Mouse (Mus musculus): ENCODE data around the gene Oaz2.

Oaz2 gene

GRCm38 (mm10) chr9:65667701-65668100 lies at the start of gene Oaz2:
Gene Oaz2 (plus strand): TSS chr9:65668001.
- no peak for DNase-seq (ENCODE audit: low spot score)

- DNase-seq (ENCODE audit: low spot score) = no peak
These were observed 48.5 kb upstream of the Oaz2 start for GRCm38 (mm10) chr9:65619311-65619710.

DNA sequence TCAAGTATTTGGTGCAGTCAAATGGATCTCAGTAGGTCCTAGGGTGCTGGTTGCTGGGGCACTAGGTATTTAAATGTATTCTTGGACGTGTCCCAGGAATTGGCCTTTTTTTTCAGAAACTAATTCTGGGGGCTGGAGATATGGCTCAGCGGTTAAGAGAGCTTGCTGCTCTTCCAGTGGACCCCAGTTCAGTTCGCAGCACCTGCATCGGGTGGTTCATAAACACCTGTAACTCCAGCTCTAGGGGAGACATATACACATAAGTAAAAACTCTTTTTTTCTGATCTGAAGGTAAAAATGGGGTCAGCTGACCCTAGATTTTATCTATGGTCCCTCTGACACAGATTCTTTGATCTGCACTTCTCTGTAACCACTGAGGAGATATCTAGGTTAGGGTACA lies 46.6 kb upstream of the Oaz2 start:
- no peak for DNase-seq (ENCODE audit: low spot score)

- DNase-seq (ENCODE audit: low spot score) = no peak
These were observed 46.1 kb upstream of the Oaz2 start for GRCm38 (mm10) chr9:65621666-65622065.

DNA sequence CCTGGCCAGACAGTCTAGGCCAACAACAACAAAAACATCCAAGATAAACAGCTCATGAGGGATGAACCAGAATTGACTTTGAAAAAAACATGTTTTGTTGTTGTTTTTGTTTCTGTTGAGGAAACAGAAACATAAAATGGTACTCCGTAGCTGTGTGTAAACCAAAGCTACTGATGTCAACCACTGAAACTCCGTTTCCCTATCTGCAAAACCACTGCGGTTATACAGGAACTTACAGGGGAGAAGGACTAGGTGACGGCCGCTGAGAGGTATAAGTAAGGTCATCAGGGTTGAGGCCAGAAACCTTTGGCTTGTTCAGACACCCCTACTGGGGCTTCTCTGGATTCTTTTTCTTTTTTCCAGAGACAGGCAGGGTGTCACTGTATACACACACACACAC lies 45.0 kb upstream of the Oaz2 start:
- no peak for DNase-seq (ENCODE audit: low spot score)

GRCm38 (mm10) chr9:65624266-65624665 lies 43.5 kb upstream of the Oaz2 start:
- no peak for DNase-seq (ENCODE audit: low spot score)

- DNase-seq (ENCODE audit: low spot score) = peak; percentile 30
These were observed 38.6 kb upstream of the Oaz2 start, which contains the start of gene Rbpms2 for GRCm38 (mm10) chr9:65629025-65629766. Gene Rbpms2 (plus strand): TSS chr9:65629648.

GRCm38 (mm10) chr9:65629767-65630630 lies 37.8 kb upstream of the Oaz2 start:
- peak; percentile 63 for DNase-seq (ENCODE audit: low spot score)

DNA sequence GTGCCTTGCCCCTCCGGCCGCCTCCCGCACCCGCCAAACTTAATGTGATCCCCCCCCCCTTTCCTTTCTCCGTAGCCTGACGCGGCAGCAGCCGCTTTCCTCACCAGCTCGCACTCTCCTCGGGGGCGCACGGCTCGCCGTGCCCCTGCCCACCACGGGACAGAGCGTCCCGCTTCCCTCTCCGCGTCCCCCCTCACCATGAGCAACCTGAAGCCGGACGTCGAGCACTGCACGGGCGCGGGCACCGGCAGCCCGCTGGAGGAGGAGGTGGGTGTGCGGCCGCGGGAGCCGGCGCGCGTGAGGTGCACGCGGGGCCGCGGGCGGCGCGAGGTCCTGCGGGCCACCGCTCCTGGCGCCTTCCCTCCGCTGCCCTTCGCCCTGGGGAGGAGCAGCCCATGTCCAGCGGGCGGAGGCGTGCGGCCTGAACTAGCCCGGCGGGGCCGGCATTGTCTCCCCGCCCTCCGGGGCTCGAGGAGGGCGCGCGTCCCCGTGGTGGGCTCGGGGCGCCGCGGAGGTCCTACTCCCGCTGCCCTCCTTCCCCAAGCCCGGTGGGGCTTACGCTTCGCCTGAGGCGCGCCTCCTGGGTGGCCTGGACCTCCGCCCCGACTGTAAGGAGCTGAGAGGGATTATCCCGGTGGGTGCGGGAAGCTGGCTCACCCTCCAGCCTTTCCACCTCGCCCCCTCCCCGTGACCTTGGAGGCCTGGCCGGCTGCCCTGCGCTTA lies 37.0 kb upstream of the Oaz2 start:
- DNase-seq (ENCODE audit: low spot score) = peak; percentile 56

DNA sequence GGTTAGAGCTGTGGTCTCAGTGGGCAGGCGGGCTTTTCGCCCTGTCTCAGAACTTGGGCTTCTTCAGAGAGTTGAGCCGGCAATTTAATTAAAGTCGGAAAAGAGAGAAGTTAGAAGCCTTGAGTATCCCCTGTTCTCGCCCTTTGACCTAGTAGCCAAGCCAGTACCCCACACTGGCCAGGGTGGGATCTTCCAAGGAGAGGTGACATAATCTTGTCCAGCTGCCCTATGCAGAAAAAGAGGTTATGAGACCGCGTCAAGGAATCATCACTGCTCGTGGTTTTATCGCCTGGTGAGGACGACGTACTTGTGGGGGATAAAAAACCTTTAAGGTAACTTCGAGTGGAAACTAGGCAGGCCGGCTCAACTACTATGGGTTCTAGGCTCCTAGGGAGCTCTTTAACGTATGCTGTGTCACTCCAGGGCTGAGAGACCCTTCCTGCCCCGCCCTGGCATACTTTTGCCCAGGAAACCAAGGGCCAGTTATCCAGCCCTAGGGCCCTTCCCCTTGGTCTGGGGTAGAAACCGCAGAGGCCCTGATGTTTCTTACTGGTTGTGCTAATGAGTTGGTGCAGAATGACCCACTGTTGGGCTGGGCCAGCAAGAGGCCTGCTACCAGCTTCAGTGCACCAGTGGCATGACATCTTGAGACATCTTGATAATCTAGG lies 36.3 kb upstream of the Oaz2 start:
- peak; percentile 17 for DNase-seq (ENCODE audit: low spot score)

DNA sequence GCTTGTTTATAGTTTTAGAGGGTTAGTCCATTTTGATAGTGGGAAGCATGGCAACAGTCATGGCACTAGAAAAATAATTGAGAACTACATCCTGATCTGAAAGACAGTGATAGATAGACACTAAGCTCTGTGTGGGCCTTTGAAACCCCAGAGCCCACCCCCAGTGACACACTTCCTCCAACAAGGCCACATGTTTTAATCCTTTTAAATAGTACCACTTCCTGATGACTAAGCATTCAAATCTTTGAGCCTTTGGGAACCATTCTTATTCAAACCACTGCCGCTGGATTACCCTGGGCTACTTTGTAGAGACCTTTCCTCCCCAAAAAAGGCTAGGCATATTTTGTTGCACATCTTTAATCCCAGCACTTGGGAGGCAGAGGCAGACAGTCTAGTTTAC lies 32.0 kb upstream of the Oaz2 start:
- no peak for DNase-seq (ENCODE audit: low spot score)

- no peak for DNase-seq (ENCODE audit: low spot score)
These were observed 30.9 kb upstream of the Oaz2 start for GRCm38 (mm10) chr9:65636926-65637325.

- DNase-seq (ENCODE audit: low spot score) = no peak
These were observed 28.7 kb upstream of the Oaz2 start for GRCm38 (mm10) chr9:65639065-65639464.

GRCm38 (mm10) chr9:65640838-65641410 lies 26.9 kb upstream of the Oaz2 start:
- peak; percentile 78 for DNase-seq (ENCODE audit: low spot score)

- DNase-seq (ENCODE audit: low spot score) = peak; percentile 25
These were observed 26.3 kb upstream of the Oaz2 start for GRCm38 (mm10) chr9:65641446-65642052.

GRCm38 (mm10) chr9:65642546-65642945 lies 25.3 kb upstream of the Oaz2 start:
- no peak for DNase-seq (ENCODE audit: low spot score)

DNA sequence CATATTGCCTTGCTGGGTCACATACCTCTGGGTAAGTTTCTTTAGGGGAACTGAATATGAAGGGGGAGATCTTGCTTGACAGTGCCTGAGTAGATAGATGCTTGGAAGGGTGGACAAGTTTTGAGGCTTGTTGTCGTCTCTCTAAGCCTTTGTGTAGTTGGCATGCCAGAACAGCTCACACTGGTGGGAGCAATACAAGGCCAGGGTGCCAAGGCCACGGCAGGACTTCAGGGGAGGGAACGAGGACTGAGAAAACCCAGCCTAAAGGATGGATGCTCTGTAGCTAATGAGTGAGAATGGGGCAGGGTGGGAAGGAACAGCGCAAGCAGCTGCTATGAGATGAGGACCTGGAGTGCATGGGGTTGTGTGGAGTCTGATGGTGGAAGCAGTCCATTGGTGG lies 22.8 kb upstream of the Oaz2 start:
- no peak for DNase-seq (ENCODE audit: low spot score)

DNA sequence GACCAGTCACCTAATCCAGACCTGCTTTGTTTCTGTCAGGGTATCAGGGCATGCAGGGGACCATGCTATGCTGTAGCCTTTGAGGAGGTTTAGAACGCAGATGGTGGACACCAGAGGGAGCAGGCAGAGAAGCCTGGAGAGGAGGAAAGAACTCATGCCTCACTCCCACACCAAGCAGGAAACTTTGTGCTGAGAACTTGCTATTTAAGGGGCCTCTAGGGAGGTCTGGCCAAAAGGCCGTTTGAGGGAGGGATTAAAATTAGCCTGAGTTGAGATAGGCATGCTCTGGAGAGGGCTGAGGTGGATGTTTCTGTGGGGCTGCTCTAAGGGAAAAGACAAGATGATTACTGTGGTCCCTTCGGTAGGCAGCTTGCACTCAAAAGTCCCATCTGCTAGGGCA lies 21.8 kb upstream of the Oaz2 start:
- no peak for DNase-seq (ENCODE audit: low spot score)

DNA sequence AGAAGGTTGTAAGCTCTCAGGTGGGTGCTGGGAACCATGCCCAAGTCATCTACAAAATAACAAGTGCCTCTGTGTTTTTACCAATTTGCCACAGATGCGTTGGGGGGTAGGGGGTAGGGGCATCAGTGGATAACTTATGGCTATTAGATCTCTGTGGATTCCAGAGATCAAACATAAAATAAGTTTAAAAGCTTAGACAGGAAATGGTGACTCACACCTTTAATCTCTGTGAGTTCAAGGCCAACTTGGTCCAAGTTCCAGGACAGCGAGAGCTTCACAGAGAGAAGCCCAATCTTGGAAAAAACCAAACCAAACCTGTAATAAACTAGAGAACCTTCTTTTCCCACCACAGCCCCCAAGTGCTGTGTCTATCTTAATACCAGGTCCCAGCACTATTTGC lies 21.0 kb upstream of the Oaz2 start:
- no peak for DNase-seq (ENCODE audit: low spot score)

DNA sequence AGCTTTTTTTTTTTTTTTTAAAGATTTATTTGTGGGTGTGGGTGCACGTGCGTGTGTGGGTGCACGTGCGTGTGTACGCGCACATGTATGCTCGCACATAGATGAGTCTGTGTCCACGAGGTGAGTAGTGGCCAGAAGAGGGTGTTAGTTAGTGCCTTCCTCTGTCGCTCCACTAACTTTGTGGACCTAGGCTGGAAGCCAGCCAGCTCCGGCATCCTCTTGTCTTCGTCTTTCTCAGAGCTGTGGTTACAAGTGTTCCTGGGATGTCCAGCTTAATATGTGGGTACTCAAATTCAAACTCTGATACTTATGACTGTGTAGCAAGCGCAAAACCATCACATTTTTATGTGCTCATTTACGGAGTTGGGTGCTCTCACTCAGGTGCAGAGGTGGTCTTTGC lies 19.1 kb upstream of the Oaz2 start:
- no peak for DNase-seq (ENCODE audit: low spot score)

DNA sequence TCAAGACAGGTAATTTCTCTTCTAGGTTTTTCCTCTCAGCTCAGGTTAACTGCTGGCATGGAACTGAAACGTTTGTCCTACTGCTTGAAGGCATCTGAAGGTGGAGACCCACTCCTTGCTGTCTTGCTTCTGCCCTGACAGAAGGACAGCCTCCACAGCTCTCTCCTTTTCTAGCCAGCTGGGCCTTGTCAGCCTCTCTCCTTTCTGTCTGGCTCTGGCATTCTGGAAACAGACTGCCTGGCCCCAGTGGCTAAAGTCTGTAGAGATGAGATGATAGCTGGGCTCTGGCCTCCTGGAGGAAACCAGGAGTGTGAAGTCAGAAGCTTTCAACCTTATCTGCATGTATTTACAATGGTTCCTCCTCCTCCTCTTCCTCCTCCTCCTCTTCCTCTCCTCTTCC lies 17.8 kb upstream of the Oaz2 start:
- DNase-seq (ENCODE audit: low spot score) = no peak
